Mouse (Mus musculus): Measurements from ENCODE around the gene Gm45234. TPM values are rescaled to one million over a fixed set of nuclear protein-coding genes. Genes with fewer than 3 reads are reported as not detected.

Gm45234 gene
- polyA plus RNA-seq, 1 experiment, result not detected

GRCm38 (mm10) chr6:124694166-124694955, 61.5 kb downstream of the Gm45234 start:
- no peaks in the 10 kb centered on the region for H3K27me3 ChIP-seq (replicated peaks; ENCODE audit: control insufficient read depth, insufficient read depth, low read length)
- TF ChIP-seq CTCF (conservative IDR thresholded peaks at IDR 0.05; ENCODE audit: insufficient read depth, insufficient read length, low read depth, low read length) (no peak), POLR2A (IDR thresholded peaks at IDR 0.05; ENCODE audit: low read depth, low read length) (no peak)
- peak overlapping the region; percentile 90 for H3K27ac ChIP-seq (ENCODE audit: insufficient read depth, low read depth, low read length)
- H3K4me1 ChIP-seq (ENCODE audit: control insufficient read depth, insufficient read depth, low read length), result peaks cover 31% of the 10 kb centered on the region
- no peaks in the 10 kb centered on the region for H3K36me3 ChIP-seq (ENCODE audit: control insufficient read depth, insufficient read depth, low read length)
- H3K4me3 ChIP-seq (ENCODE audit: insufficient read depth, low read depth, low read length), result no peak overlapping the region
- peak; percentile 96 for DNase-seq
- WGBS, result 31% methylated on average over 15 of the region's 15 CpGs

GRCm38 (mm10) chr6:124693243-124693981, 62.4 kb downstream of the Gm45234 start:
- peak overlapping the region; percentile 90 for H3K27ac ChIP-seq (ENCODE audit: insufficient read depth, low read depth, low read length)
- H3K4me1 ChIP-seq (ENCODE audit: control insufficient read depth, insufficient read depth, low read length), result peaks cover 26% of the 10 kb centered on the region
- TF ChIP-seq CTCF (conservative IDR thresholded peaks at IDR 0.05; ENCODE audit: insufficient read depth, insufficient read length, low read depth, low read length) (no peak), POLR2A (IDR thresholded peaks at IDR 0.05; ENCODE audit: low read depth, low read length) (no peak)
- DNase-seq, result peak; percentile 71
- 30% methylated on average over 15 of the region's 15 CpGs for WGBS
- no peaks in the 10 kb centered on the region for H3K36me3 ChIP-seq (ENCODE audit: control insufficient read depth, insufficient read depth, low read length)
- H3K4me3 ChIP-seq (ENCODE audit: insufficient read depth, low read depth, low read length), result no peak overlapping the region
- no peaks in the 10 kb centered on the region for H3K27me3 ChIP-seq (replicated peaks; ENCODE audit: control insufficient read depth, insufficient read depth, low read length)

DNA sequence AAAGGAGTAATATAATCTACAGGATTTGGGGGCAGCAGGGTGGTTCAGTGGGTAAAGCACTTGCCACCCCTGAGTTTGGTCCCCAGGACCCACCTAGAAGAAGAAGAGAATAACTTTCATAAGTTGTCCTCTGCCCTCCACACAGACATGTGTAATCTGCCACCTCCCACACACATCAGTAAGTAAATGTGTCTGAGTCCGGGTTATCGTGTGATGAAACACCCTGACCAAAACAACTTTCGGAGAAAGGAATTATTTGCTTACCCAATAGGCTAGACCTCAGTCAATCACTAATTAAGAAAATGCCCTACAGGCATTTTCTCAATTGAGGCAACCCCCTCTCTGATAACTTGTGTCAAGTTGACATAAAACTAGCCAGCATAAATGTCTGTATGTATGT, 65.3 kb downstream of the Gm45234 start:
- H3K4me1 ChIP-seq (ENCODE audit: control insufficient read depth, insufficient read depth, low read length), result peaks cover 26% of the 10 kb centered on the region
- DNase-seq, result peak; percentile 22
- TF ChIP-seq CTCF (conservative IDR thresholded peaks at IDR 0.05; ENCODE audit: insufficient read depth, insufficient read length, low read depth, low read length) (no peak), POLR2A (IDR thresholded peaks at IDR 0.05; ENCODE audit: low read depth, low read length) (no peak)

More for the DNA sequence above, 65.3 kb downstream of the Gm45234 start:
- Histone ChIP-seq H3K27ac (ENCODE audit: insufficient read depth, low read depth, low read length) (no peak overlapping the region), H3K36me3 (ENCODE audit: control insufficient read depth, insufficient read depth, low read length) (no peaks in the 10 kb centered on the region), H3K27me3 (replicated peaks; ENCODE audit: control insufficient read depth, insufficient read depth, low read length) (no peaks in the 10 kb centered on the region), H3K4me3 (ENCODE audit: insufficient read depth, low read depth, low read length) (no peak overlapping the region)
- 60% methylated on average over 3 of the region's 3 CpGs for WGBS

Other genes starting within 250 kb of the Gm45234 start
- 24.8 and 26.5 TPM in 2 replicates for gene C1ra, start 243.6 kb downstream of the Gm45234 start, polyA plus RNA-seq (2012; rRNA removed)
- 34.0 and 38.1 TPM in 2 replicates for gene C1s1, start 213.7 kb downstream of the Gm45234 start, polyA plus RNA-seq (2012; rRNA removed)
- gene C1rb, start 185.7 kb downstream of the Gm45234 start, polyA plus RNA-seq (2012; rRNA removed), result not detected in 2 replicates
- 0.18 and 0.20 TPM in 2 replicates for gene C1s2, start 119.9 kb downstream of the Gm45234 start, polyA plus RNA-seq (2012; rRNA removed)
- gene Lpcat3, start 93.0 kb downstream of the Gm45234 start, polyA plus RNA-seq (2012; rRNA removed), result 215 and 231 TPM in 2 replicates
- gene Emg1, start 43.8 kb downstream of the Gm45234 start, polyA plus RNA-seq (2012; rRNA removed), result 50.5 and 67.4 TPM in 2 replicates
- gene Phb2, start 43.7 kb downstream of the Gm45234 start, polyA plus RNA-seq (2012; rRNA removed), result 181 and 193 TPM in 2 replicates
- 21.5 and 31.7 TPM in 2 replicates for gene Ptpn6, start 17.3 kb downstream of the Gm45234 start, polyA plus RNA-seq (2012; rRNA removed)
- 387 and 474 TPM in 2 replicates for gene Grcc10, start 14.6 kb downstream of the Gm45234 start, polyA plus RNA-seq (2012; rRNA removed)
- 49.1 and 65.4 TPM in 2 replicates for gene Atn1, start 503 bp upstream of the Gm45234 start, polyA plus RNA-seq (2012; rRNA removed)
- 2.6 and 3.2 TPM in 2 replicates for gene Eno2, start 13.7 kb upstream of the Gm45234 start, polyA plus RNA-seq (2012; rRNA removed)
- 0.41 and 0.66 TPM in 2 replicates for gene Lrrc23, start 23.7 kb upstream of the Gm45234 start, polyA plus RNA-seq (2012; rRNA removed)
- 33.7 and 36.7 TPM in 2 replicates for gene Spsb2, start 52.6 kb upstream of the Gm45234 start, polyA plus RNA-seq (2012; rRNA removed)
- 1,044 and 1,055 TPM in 2 replicates for gene Tpi1, start 58.3 kb upstream of the Gm45234 start, polyA plus RNA-seq (2012; rRNA removed)
- gene Usp5, start 73.5 kb upstream of the Gm45234 start, polyA plus RNA-seq (2012; rRNA removed), result 66.2 and 74.0 TPM in 2 replicates
- 4.2 and 4.3 TPM in 2 replicates for gene Cdca3, start 73.5 kb upstream of the Gm45234 start, polyA plus RNA-seq (2012; rRNA removed)
- gene Gnb3, start 84.3 kb upstream of the Gm45234 start, polyA plus RNA-seq (2012; rRNA removed), result 0.16 and 0.41 TPM in 2 replicates
- 15.8 and 19.1 TPM in 2 replicates for gene P3h3, start 101.7 kb upstream of the Gm45234 start, polyA plus RNA-seq (2012; rRNA removed)
- 4.0 and 5.6 TPM in 2 replicates for gene Gpr162, start 108.0 kb upstream of the Gm45234 start, polyA plus RNA-seq (2012; rRNA removed)
- 0.57 and 4.3 TPM in 2 replicates for gene Cd4, start 132.2 kb upstream of the Gm45234 start, polyA plus RNA-seq (2012; rRNA removed)
- gene Lag3, start 155.7 kb upstream of the Gm45234 start, polyA plus RNA-seq (2012; rRNA removed), result 0.80 and 1.5 TPM in 2 replicates
- gene Ptms, start 164.1 kb upstream of the Gm45234 start, polyA plus RNA-seq (2012; rRNA removed), result 1,732 and 2,839 TPM in 2 replicates
- 402 and 403 TPM in 2 replicates for gene Mlf2, start 175.4 kb upstream of the Gm45234 start, polyA plus RNA-seq (2012; rRNA removed)
- 268 and 276 TPM in 2 replicates for gene Cops7a, start 209.5 kb upstream of the Gm45234 start, polyA plus RNA-seq (2012; rRNA removed)
- 0.95 and 0.99 TPM in 2 replicates for gene Pianp, start 240.7 kb upstream of the Gm45234 start, polyA plus RNA-seq (2012; rRNA removed)

Data from kidney, adult 2 months (tissue).